Mouse (Mus musculus): ENCODE data around the gene Srpr. TPM values are rescaled to one million over a fixed set of nuclear protein-coding genes. Genes with fewer than 3 reads are reported as not detected.

The Srpr gene
- total RNA-seq, 2 experiments from 2014 or later = 156 to 190 TPM

DNA sequence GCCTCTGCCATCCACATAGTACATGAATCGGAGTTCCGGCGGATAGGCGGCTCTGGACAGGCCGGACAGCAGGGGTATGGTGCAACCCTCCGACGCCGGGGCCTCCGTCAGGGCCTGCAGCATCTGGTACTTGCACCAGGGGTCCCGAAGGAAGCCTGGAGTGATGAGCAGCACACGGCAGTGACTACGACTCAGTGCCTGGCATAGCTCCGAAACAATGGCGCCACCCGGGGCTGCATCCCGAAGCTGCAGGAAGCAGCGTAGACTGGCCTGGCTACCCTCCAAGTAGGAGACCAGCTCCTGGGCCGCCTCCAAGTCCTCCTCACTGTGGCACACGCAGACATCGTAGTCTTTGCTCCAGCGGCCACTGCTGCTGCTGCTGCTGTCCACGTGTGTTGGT is 11.3 kb upstream of the Srpr start:
- no peak for DNase-seq

DNA sequence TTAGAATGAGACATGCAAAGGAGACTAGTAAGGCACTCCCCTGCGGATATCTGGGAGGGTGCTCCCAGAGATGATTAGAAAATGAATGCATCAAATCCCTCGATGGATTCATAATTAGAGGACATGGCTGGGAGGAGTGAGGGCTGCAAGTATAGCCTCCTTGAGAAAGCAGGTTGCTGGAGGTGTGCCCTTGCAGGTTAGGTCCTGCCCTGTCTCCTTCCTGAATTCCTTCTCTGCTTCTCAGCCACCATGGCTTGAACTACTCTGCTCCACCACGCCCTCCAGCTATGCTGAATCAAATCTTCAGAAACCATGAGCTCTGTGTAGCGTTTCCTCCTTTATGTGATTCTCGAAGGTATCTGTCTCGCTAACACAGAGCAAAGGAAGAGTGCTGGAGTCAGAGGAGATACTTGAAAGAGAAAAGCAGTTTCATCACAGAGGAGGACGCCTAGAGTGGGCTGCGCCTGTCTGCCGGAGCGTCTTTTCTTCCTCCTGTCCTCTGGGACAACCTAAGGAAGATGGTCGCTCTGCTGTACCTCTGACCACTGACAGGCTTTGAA is 6.9 kb upstream of the Srpr start:
- DNase-seq = no peak

DNA sequence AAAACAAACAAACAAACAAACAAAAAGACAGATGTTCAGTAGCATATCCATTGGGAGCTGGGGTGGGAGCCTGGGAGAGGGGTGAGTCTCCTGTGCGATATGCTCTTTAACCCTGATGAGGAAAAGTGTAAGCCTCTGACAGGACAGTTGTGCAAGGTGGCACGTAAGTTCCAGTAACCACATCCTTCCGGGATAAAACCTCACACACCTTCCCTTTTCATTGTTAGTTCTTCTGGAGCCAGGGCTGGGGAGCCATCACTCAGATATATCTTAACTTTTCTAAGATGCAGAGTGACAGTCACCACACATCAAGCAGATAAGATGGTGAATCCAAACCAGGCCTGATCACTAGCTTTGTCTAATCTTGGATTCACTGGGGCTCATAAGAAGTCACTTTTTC is 5.9 kb upstream of the Srpr start:
- DNase-seq = no peak

DNA sequence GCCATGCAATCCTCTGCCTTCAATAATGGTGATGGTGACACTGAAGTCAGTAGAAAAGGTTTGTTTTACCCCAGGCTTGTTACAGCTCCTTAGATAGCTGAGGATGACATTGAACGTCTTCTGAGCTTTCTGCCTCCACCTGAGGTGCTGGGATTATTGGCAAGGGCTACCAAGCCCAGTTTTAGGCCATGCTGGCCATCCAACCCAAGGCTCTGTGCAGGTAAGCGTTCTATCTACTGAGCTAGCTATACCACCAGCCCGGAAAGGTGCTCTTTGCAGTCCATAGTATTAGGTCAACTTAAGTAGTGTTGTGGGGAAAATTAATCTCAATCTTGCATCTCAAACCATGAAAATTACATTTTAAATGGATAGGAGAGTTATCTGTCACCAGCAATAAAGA is 2.4 kb upstream of the Srpr start:
- no peak for DNase-seq

DNA sequence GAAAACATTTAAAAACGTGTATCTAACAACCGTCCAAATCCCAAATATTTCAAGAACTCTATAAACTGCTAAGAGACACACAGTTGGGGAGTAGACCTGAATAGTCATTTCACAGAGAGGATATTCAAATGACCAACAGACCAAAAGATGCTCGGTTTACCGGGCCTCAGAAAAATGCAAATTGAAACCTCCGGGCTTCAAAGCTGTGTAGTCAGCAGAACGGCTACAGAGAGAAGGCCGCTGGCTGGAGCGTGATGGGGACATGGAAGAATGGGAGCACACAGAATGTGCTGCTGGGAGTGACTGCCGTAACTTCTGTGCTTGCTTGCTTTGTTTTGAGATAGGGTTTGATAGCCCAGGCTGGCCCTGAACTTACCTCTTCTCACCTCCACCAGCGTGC is 1.6 kb upstream of the Srpr start:
- DNase-seq = no peak

DNA sequence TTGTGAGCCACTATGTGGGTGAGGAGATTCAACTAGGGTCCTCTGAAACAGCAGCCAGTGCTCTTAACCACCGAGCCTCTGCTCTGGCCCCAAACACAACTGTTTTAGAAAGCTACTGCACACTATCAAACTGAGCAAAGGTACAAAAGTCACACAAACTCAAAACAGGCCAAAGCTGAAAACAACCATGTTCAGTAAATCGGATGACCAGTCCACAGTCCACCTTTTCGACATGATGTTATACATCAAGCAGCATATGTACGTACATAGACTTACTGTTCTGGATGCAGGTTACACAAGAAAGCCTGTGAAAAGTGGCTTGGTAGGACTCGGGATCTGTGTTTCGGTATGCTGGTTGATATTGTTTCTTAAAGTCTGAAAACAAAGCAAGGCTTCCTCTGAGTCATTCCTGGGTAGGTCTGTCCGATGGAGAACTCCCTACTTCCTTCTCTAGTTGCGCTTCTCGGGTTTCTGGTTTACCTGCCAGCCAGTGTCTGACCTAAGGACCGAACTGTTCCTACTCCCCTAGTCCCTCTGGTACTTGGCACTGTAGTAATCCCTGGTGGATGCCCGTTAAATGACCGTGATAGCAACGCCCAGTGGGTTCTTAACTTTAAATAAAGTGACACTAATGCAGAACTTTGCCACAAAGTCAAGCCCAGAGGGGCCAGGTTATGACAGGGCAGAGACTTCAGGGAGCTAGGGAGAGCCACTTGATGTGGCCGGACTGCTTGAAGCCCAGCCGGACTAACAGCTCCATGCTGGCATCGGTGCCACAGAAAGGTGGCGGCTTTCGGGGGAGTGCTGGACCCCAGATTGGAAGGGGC is 817 bp upstream of the Srpr start:
- no peak for DNase-seq

DNA sequence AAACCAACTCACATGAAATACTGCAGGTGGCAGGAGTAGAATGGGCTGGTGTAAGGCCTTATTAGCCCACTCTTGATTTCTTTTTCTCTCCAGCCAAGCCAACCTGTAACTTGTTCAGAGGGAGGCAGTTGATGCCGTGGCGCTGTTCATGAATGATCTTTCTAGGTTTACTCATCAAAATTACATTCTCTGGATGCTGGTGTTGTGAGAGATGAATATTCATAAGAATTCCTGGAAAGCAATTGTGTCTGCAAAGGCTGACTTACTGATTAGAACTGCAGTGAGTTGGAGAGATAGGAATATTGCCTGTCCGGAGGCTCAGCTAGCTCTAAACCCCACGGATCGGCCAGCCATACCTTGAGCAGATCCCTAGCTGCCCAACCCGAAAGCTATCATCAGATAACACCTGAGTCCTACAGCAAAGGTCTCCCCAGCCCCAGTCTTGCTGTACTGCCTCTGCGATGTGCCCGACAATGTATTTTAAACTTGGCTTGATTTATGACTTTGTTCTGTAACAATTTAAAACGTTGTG is 620 bp downstream of the Srpr start:
- DNase-seq = no peak

DNA sequence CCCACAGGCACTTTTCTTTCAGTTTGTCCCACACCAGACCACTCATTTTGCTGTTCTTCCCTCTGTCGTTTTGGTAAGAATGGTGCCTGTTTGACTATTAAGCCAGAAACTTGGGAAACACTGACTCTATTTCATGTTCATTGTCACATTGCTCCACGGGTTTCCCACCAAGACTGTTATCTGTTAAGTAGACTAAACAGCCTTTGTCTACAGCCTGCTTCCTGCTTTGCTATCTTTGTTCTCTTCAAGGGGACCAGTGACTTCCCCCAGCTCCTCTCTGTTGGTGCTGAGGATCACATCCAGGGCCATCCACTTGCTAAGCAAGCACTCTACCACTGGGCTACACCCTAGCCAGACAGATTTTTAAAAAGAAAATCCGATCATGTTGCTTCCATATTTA is 3.6 kb downstream of the Srpr start:
- no peak for DNase-seq

DNA sequence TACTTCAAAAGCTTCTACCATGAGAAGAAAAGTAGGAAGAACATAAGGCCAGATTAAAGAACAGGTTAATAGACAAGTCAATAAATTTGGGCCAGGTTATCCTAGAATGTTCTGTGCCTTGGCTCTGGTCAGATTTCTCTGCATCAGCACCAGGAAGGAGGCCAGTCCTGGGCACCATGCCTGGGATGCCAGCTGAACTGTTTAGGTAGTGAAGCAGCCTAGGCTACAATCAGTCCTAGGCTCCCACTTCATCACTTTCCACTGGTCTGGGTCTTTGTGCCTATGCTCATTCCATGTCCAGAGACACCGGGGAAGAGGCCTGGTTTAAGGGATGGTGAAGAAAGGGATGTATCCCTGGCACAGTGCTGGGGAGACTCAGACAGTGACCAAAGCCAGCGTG is 4.4 kb downstream of the Srpr start:
- peak; percentile 79 for DNase-seq

DNA sequence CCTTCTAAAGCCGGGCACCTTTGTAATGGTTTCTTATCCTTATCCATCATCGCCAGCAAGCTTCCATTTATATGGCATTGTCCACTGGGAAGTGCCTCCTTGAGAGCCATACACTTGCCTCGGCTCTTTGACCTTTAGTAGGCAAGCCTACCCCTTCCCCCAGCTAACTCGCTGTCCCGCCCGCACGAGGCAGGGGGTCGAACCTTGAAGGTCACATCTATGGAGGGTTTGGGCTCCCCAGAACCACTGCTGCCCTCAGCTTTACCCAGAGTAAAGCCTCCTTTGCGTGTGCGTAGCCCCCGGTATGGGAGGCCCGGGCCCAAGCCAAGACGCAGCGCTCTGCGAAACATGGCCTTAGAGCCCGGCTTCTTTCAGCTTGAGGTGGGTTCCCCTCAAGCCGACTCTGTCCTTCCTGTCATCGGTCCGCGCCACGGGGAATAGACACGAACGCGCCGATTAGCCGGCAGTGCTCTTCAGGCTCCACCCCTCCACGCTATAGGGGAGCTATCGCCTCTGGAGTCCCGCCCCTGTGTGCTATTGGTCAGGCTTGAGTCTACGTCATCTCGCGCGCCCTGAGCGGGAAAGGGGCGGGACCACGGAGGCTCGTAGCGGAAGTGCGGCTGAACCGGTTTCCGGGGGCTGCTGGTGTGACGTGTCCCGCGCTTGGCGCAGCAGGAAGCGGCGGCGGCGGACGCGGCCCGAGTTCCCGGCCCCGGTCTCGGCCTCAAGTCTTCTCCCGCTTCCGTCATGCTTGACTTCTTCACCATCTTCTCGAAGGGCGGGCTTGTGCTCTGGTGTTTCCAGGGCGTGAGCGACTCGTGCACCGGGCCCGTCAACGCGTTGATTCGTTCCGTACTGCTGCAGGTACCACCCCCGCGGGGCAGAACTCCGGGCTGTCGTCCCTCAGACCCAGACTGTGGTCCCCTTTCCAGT is 10.8 kb downstream of the Srpr start, which contains the start of gene Foxred1:
Gene Foxred1 (minus strand): TSS at position 514 of the 933 bp plus-strand sequence.
- peak; percentile 99 for DNase-seq

DNA sequence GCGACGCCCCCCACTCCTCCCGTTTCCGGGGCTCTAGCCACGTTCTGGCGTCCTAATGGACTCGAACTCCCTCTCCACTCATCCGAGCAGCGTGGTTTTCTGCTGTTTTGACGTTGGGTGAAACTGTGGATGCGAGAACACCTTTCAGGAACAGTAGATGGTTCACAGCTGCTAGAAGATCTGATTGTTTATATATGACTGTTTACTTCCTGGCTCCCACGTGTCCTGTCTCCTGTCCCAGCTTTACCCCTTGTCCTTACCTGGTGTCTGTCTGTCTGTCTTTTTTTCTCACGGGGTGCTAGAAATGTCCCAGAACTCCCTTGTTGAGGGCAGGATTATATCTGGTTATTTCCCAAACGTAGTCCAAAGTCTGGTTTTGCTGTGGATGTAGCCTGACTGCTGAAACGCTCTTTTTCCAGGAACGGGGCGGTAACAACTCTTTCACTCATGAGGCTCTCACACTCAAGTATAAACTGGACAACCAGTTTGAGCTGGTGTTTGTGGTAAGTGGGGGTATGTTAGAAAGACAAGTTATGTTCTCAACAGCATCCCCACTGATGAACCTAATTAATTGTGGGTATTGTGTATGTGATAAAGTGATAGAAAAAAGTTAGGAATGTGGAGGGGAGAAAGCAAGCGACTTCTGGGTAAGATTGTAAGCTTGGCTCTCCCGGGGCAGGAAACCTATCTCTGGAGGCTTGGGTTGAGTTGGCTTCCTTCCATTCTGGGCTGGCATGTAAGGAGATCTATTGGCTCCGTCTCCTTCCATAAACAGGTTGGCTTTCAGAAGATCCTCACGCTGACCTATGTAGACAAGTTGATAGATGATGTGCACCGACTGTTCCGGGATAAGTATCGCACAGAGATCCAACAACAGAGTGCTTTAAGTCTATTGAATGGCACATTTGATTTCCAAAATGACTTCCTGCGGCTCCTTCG is 11.9 kb downstream of the Srpr start:
- peak; percentile 55 for DNase-seq

DNA sequence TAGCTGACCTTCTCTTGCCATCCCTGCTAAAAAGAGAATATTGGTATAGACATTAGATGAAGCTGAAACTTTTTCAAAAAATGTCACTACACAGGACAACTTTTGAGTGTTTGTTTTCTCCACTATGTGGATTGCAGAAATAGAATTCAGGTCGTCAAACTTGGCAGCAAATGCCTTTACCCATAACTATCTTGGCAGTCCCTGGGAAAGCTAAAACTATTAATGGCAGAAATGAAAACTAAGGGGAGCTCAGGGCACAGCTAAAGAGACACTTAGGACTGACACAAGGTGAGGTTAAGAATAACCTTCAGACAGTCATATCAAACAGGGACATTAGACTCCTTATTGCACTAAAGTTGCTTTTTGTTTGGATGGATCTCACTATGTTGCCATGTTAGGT is 18.0 kb downstream of the Srpr start:
- DNase-seq = no peak

DNA sequence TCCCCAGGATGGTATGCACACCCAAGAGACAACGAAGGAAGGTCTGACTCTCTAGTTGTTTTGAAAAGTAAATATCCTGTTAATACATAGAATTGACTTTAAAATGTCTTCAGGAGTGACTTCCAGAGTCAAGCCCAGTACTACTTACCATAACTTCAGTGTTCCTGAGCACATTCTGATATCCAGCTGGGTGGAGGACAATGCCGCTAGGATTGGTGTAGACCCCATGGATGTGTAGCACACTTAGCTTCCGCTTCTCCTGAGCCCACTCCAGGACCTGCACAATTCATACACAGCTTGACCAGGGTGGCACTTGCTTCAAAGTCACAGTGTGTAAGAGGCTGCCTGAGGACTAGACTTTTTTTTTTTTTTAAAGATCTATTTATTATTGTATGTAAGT is 23.5 kb downstream of the Srpr start:
- no peak for DNase-seq

DNA sequence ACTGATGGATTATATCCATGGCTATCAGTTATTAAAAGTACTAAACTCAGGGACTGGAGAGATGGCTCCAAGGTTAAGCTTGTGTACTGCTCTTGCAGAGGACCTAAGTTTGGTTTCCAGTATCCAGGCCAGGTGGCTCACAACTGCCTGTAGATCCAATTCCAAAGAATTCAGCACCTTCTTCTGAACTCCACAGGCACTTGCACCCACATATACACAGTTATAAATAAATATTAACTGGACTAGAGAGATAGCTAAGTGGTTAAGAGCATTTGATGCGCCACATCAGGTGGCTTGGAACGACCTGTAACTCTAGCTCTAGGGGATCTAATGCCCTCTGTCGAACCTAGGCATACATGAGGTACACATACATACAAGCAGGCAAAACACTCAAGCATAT is 28.7 kb downstream of the Srpr start:
- DNase-seq = peak; percentile 57

DNA sequence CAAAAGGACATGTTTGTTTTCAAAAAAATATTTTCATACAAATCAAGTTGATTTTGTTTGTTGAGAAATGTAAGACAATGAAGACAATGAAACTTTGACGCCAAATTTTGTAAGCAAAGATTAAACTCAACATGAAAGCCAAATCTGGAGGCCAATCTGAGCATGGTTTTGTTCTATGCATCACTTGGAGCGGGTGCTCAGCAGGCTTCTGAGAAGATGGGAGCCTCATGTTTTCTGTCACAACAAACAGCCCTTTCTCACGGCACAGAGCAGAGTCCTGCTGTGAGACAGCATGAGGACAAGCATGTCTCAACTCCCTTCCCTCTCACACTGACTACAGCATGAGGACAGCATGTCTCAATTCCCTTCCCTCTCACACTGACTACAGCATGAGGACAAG is 36.0 kb downstream of the Srpr start:
- no peak for DNase-seq

DNA sequence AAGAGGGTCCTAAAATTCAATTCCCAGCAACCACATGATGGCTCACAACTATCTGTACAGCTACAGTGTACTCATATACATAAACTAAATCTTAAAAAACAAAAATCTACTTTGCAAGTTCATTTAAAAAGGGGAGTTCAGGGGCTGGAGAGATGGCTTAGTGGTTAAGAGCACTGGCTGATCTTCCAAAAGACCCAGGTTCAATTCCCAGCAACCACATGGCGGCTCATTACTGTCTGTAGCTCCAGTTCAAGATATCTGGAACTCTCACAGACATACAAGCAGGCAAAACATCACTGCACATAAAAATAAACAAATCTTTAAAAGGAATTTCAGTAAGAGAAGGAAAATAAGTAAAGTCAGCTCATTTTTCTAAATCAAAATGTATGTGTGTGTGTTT is 38.4 kb downstream of the Srpr start:
- no peak for DNase-seq

DNA sequence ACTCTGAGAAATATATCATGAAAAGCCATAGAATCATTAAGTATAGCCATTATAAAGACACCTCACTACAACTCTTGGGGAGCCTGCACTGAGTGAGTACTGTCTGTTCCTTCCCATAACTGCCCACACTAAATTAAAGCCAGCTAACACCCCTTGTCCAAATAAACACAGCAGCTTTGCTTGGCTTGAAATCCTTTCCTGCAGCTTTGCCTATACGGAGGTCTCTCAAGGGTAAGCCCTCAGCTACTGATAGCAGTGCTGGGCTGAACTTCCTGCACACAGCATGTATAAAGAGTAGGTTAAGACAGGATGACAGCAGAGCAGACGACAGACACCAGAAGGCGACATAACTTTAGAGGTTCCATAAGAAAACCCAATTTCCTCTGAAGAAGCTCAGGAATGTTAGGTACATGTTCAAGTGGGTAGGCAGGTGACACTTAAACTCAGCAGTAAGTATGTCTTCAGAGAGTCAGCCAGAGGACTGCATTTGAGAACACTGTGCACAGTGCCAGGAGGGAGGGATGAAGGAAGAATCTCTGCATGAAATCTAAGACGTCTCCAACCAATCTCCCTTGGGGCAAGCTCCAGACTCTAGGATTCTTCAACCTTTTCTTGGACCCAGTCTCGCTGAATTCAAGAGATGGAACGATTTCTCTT is 39.1 kb downstream of the Srpr start:
- peak; percentile 22 for DNase-seq

DNA sequence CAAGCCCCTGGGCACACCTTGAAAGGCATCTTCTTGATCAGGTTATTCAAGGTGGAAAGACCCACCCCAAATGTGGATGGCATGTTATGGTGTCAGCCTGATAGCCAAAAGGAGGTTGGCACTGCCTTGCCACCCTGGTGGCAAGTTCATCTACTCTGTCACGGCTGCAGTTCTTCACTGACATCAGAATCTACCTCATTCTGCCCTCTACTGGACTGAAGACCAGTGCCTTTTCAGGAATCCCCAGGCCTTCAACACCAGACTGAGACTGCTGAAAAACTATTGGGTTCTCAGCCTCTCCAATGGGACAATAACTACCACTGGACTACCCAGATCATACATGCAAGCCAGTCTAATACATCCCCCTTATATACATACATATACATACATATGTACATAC is 39.8 kb downstream of the Srpr start:
- DNase-seq = no peak

DNA sequence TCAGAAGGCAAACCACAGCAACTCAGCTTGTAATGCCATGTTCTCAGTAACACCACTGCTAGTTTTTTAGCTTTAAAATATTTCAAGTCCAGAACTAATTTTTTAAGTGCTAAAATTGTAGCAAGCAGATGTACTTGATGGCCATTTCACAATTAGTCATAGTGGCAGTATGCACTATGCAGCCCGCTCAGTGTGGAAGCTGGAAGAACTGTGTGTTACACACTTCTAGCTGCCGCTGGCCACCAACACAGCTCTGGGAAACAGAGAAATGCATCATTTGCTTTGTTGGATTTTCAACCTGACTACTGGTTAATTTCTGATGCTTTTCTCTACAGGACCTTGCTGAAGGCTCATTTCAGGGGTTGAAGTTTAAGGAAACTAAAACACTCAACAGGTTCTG is 47.4 kb downstream of the Srpr start:
- no peak for DNase-seq

DNA sequence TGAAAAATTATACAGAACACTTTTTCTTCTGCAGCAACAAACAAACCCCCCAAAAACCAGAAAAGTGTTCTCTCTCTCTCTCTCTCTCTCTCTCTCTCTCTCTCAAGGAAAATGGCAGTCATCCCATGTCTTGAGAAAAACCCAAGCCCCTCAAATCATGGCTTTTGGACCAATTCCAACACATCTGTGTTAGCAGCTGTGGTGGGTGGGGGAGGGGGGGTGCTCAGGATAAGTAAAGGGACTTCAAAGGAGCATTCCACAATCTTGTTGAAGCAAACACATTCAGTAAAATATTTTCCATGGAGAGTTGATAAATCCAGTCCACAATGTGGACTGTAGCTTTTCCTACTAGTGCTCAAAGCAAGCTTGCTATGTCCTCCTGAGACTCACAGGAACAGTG is 49.5 kb downstream of the Srpr start:
- no peak for DNase-seq

DNA sequence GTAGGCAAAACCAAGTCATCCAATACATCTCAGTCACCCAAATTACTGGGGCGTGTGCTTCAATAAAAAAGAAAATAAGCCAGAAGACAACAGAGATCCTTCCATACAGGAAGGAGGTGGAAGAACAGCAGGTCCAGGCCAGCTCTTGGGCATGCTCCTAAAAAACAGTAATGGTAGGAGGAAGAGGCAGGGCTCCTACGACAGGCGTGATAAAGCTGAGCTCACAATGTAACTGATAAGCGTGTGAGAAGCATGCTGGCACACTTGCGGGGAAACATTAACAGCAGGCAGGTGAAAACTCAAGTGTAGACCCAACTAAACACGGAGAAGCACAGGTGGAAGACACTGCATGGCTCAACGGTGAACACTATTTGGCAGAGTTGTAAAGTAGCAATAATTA is 57.4 kb downstream of the Srpr start:
- no peak for DNase-seq
